Mouse (Mus musculus) urinary bladder, postnatal 4 days (tissue): ENCODE measurements around the gene Ano1.

ENCODE experiments used
- DNase-seq, 2 experiments: peaks; one replicate each; pipeline ENCODE4 v3.0.0; 2021 to 2022; ENCODE audit warnings: low spot score in 2 of 2

The Ano1 gene

DNA sequence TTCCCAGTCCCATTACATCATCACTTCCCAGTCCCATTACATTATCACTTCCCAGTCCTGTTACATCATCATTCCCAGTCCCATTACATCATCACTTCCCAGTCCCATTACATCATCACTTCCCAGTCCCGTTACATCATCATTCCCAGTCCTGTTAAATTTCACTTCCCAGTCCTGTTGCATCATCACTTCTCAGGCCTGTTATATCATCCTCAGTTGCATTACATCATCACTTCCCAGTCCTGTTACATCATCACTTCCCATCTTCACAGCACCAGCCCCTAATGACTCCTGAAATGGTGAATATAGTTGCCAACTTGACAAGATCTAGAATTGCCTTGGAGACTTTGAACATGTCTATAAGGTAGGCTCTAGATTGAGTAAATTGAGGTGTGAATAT is 17.1 kb upstream of the Ano1 start:
- no peak for DNase-seq

DNA sequence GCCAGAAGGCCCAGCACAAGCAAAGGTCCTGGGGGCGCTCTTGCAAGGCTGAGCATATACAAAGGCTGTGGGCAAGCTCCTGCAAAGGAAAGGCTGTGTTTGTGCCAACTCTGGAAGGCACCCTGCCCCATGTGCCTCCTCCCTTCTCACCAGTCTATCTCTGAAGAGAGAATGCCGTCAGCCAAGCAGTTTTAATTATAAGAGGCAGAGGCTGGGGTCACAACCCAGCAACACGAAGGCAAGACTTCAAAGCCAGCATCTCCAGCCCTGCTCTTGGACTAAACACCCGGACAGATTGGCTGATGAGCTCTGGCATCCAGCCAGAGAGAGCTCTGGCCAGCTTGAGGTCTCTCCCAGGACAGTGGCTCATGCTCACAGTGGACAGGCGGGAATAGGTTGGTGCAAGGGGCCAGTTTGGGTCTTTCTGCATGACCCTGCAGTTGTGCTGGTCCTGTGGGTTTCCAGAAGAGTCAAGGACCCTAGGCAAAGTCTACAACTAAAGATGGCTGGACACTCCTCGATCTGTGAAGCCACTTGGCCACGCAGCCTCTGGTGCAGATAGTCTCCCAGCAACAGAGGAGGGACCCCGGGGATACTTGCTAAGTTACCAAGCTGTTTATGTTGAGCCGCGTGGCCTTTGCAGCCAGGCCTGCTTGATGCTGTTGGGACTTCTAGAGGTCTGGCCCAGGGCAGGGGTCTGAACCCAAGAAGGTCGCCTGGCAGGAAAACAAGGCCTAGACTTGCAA is 12.9 kb upstream of the Ano1 start:
- DNase-seq: no peak

DNA sequence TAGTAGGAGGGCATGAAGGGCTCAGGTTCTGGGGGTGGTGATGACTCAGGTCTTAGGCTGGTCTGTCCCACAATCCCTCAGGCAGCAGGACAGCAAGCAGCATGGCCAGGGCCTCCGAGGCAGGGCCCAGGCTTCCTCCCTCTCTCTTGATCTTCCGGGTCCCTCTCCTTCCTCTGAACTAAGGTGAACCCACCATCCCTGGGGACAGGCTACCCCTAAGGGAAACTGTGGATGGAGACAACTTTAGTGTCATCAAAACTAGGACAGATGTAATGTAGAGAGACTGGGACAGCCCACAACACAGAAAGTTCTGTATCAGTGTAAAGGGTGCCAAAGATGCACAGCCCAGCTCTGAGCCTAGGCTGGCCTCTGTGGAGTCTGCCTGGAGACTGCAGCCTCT is 12.2 kb upstream of the Ano1 start:
- no peak for DNase-seq

DNA sequence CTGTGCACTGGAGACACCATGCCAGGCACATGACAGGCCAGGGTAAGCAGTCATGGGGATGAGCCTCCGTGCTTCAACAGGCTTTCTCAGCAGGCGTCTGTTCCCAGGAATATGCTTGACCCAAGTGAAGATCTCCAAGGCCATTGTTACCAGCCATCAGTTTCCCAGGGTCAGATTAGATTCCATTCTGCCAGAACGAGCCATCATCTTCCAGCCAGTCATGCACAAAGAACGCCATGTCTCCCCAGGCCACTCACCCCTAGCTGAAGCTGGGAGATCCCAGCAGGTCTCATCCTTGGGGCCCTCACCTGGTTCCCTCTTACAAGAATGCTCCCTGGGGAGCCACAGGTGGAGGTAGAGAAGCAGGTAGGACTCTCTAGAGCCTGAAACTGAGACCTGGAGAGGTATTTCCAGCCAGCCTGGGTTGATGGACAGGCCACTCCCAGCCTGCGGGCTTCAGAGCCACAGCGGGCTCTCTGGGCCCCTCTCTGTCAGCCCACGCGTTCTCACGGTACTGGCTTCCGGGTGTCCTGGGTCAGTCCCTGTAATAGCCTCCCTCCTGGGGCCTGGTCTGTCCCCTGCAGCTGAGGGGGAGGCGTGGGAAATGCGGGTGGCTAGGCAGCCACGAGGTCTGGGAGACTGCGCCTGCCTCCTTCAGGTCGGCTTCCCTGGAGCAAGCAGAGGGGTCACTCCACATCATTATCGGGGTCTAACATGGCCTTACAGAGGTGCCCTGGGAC is 10.9 kb upstream of the Ano1 start:
- no peak for DNase-seq

DNA sequence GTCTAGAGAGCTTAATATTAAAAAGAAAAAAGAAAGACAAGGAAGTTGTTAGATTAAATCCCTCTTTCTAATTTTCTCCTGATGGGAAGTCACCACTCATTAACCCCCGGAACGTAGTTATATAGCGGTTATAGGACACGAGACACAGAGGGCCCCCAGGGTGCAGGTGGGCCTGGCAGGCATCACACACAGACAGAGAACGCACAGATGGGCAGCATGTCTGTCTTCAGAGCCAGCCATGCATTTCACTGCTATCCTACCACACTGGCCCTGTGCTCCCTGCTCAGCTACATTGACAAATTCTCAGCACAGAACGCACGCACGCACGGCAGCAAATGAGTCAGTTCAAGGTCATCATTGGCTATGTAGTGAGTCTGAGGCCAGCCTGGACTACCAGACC is 8.5 kb upstream of the Ano1 start:
- DNase-seq: no peak

DNA sequence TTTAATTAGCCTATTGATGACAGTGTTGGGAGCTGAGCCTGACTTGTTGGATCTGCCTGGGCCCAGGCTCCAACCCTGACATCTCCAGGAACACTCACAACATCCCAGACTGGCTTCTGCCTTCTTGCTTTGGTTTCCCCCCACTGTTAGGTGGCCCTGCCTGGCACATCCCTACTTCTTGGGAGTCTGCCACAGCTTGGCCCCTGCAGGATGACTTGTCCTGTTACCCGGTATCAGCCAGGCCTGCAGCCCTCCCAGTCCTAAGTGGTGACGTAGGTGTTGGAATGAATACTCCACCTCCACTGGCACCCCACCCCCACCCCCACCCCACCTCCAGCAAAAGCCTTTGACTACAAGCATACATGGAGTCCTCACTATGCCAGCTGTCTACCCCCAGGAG is 7.7 kb upstream of the Ano1 start:
- no peak for DNase-seq

DNA sequence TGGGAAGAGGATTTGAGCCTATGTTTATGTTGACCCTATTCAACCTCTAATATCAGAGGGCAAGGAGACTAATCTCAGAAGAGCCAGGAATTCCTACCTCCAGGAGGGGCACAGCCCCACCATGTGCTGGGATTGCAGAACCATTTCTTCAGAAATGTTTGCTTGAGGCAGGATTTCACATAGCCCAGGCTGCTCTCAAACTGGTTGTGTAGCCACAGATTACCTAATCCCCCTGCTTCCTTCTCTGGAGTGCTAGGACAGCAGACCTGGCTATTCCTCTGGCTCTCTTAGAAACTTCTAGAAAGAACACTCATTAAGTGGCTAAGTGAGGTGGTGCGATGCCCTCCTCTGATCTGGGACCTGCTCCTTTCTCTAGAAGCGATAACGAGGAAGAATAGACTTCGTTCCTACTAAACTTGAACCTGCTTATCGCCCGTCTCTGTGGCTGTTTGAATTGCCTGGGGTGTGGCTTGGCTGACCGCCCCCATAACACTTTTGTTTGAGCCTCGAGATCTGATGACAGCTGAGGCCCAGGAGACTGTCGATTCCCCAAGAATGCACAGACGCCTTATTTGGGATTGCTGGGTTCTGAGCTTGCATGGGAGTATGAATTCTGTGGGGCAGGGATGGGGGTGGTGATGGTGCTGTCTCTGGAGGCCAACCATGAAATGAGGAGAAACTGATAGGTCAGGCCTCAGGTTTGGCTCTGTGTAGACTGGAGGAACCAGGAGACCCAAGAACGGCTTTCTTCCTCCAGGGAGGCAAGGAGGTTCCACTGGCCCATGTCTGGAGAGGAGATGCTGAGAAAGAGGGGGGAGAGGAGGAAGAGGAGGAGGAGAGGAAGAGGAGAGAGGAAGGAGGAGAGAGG is 4.0 kb upstream of the Ano1 start:
- DNase-seq: no peak

DNA sequence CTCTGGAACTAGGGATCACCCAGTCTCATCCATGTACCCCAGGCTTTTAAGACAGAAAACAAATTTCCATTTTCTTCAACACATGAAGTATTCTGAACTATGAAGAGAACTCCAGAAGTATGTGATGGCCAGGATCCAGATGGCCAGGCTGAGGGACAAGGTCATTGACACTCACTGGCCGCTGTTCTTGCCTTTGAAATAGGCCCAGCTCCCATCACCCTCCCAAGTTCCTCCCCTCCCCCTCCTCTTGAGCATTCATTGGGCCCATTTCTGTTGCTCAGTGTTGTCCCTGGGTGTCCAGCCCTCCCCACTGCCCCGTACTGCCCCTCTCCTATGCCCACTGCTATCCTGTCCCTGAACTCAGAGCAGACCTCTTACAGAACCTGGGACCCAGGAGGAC is 2.9 kb upstream of the Ano1 start:
- DNase-seq: no peak

DNA sequence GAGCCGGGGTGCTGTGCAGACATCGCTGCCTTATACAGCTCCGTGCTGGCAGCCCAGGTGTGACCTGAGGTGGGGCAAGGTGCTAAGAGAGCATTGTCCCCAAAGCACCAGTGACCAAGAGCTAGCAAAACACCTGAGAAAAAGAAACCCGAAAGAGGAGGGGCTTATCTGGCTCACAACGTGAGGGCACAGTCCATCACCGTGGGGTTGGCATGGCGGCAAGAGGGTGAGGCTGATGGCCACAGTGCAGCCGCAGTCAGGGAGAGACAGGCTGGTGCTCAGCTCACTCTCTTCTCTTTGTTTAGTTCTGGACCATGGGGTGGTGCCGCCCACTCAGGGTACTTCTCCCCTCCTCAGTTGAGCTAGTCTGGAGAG is 1.9 kb upstream of the Ano1 start:
- DNase-seq: no peak

DNA sequence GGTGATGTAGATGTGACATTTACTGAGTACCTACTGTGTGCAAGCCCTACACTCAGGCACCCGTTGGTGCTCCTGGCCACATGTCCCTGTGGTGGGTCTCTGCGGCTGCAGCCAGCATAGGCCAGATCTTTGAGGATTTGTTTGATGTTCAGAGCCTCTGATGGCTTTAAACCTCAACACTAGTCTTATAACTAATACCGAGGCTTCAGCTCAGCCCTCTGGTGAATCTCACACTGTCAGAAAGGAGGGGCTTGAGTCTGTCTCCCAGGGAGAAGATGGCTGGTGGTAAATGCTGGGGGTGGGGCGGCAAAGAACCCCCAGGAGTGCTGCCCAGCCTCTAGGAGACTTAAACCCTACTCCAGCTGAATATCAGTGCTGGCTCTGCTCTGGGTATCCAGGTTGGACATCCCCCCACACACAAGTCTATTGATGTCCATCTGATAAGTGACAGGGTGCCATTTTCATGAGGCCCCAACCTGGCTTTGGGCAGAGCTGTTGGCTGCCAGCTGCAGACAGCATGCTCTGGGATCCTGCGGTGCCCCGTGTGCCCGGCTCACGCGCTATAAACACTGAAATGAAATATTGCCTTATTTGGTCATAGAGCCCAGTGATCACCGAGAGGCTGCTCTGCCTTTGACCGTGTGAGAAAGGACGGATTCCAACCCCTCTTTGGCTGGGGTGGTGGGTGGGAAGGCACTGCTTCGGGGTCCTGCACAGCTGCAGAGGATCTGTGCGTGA is 1.3 kb upstream of the Ano1 start:
- no peak for DNase-seq

DNA sequence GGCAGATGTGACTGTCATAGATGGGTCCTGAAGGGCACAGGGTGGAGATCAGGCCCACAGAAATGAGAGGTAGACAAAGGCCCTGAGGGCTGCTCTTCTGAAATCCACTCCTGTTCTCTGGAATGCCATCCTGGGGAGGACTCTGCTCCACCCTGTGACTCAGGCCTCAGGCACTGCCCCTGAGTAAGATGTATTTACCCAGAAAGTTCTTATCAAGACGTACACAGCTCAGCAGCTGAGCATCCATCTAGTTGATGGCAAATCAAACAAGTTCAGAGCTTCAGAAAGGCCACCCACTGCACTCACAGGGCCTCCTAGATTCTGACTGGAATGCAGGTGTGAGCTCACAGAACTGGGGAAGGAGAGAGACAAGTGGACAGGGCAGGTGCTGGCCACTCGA is 4.0 kb downstream of the Ano1 start:
- DNase-seq: no peak

DNA sequence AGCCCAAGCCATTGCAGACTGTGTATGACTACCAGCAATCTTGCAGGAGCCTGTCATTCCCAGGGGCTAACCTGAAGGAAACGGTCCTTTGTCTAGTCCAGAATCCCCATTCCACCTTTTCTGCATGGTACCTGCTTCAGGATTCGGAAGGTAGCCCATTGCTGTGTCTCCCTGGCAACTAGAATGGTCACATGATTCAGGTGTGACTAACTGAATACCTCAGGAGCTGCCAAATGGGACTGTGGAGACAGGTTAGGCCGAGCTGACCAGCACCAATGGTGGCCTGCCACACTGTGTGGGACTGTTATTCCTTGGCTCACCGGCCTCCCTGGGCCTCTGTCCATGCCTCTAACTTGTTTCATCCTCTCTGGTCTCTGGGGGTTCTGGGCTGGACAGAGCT is 5.3 kb downstream of the Ano1 start:
- DNase-seq: no peak

DNA sequence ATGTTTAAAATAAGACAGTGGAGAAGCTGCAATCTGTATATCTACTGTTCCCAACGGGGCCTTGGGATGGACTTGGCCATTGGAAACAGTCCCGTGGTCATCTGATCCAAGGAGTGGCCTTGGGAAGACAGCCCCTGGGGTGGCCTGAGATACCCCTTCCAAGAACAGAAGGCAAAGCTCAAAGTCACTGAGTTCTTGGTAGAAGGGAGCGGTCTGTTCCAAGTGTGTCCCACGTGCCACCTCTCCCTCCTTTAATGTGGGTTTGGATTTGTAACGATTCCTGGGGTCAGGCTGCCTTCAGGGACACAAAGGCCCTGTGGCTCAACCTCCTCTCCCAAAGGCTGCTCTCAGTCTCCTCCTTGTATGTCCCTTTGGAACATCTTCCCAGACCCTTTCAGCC is 7.9 kb downstream of the Ano1 start:
- DNase-seq: no peak

DNA sequence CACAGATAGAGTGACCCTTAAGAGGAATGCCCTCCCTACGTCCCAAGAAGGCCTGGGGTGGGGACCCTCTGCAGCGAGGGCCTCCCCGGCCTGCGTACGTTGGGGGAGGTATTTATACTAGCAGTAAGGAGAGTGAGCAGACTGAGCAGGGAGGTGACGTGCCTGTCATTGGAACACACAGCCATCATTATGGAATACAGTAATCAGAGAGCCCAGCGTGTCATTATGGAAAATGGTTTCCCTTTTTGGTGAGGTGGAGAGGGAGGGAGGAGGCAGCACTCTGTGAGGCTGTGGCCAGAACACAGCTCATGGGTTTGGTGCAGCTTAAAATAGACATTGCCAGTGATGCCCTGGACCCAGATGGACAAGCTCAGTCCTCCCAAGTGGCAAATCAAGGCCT is 11.1 kb downstream of the Ano1 start:
- no peak for DNase-seq

DNA sequence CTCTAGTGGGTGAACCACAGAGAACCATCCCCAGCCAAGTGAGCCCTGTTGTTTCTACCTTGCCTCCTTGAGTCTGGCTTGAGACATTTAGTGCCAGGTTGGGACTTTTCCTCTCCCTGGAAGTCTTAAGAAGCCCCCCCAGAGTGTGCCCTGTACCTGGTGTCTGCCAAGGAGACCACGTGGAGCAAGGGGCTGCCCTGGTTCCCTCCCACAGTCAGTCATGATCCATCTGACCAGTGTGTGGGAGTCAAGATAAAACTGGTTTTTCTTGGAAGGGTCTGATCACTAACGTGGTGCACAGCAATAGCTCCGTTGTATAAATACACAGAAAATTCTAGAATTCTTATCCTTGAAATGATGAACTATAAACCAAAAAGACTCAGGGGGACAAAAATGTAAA is 12.0 kb downstream of the Ano1 start:
- no peak for DNase-seq

DNA sequence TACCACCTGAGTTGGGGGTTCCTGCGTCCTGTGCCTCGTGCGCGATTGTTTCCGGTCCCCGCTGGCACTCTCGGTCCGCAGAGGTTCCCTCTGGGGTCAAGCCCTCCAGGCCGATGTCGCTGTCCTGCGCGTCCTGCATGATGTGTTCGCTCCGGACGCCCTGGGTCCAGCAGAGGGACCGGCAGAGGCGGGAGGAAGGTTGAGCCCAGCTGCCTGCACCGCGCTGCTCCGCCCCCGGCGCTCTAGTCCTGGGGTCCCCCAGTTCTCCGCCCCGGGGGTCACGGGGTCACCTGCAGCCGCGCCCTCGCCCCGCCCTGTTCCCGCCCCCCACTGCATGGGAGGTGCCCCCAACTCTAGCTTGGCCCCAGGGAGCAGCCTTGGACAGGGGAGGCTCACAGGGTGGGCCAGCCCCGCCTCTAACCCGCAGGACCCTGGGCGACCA is 13.4 kb downstream of the Ano1 start:
- DNase-seq: no peak

DNA sequence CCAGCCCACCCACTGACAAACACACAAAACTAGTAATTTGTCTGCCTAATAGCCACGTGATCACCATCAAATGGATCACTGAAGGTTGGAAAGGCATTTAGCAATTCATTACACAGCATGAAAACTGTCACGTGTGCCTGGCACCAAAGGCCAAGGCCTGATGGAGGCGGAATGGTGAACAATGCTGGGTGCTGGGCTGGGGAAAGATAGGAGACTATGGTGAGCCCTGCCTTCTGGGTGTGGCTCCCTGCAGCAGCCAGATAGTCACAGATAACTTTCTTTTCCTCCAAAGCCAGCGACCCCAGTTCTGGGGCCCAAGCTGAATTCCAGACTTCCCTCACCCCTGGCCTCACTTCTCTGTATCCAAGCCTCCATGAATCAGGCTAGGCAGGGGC is 19.9 kb downstream of the Ano1 start:
- DNase-seq: no peak

DNA sequence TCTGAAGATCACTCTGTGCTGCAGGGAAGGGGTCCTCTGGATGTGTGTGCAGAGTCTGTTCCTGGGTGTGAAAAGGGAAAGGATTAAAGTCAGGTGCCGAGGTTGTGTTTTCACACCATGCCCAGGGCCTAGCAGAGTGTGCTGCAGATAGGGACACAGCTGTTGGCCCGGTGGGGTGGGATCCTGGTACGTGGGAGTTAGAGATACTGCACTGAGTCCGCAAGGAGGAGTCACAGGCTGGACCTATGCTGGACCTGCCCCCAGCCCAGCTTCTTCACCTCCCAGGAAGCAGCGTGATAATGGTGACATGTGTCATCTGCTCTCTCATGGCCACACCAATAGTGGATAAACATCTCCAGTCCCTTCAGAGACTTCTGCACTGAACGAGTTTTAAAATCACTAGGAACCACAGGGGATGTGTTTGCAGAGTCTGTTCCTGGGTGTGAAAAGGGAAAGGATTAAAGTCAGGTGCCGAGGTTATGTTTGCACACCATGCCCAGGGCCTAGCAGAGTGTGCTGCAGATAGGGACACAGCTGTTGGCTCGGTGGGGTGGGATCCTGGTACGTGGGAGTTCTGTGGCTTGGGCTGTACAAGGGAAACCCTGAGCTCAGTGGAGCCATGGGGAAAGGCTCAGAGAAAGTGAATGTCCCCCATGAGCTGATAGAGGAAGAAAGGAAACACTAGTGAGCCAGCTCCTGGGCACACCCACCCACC is 20.4 kb downstream of the Ano1 start:
- DNase-seq: no peak

DNA sequence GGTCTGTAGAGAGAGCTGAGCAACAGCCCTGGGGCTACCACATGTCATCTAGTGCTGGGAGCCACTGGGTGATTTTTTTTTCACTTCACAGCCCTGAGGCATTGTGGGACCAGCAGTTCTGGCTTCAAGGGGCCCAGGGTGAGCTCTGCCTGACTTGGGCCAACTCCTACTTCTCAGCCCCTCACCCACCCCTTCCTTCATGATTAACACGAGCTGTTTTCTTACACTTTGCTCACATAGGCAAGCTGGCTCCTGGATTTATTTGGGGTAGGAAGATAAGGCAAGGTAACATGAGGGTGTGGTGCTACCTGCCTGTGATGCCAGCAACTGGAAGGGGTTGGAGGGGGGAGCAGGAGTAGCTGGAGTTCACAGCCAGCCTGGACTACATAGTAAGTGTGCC is 27.5 kb downstream of the Ano1 start:
- no peak for DNase-seq

DNA sequence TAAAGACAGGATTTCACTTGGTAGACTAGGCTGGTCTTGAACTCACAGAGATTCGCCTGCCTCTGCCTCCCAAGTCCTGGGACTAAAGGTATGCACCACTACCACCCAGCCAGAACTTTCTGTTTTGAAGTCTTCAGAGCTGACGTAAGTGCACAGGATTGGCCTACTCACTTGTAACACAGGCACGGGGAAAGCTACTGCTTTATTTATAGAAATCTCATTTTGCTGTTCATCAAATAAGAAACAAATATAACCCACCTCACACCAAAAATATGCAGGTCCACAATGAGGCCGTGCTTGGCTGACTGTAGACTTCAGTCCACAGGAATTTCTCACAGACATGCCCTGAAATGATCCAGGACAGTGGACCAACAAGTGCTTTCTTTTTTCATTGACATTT is 31.8 kb downstream of the Ano1 start:
- no peak for DNase-seq

DNA sequence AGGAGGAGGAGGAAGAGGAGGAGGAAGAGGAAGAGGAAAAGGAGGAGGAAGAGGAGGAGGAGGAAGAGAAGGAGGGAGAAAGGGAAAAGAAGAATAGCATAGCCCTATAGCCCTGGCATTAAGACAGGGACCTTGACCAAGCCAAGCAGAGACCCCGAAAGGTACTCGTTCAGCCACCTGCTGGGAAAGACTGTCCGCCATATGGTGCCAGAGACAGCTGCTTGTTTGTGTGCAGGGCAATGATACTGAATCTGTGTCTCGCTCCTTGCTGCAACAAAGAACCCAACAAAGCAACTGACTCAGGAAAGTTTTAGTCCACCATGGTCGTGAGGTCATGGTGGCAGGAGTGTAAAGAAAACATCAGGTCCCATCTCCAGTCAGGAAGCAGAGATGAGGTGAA is 34.0 kb downstream of the Ano1 start:
- DNase-seq: no peak
